Mouse (Mus musculus): Measurements from ENCODE around the gene 4930486L24Rik. TPM values are rescaled to one million over a fixed set of nuclear protein-coding genes. Genes with fewer than 3 reads are reported as not detected.
A peak's percentile ranks its signal among the peaks of the same experiment; 100 is the strongest.

4930486L24Rik gene
- polyA plus RNA-seq, 1 experiment = not detected

DNA sequence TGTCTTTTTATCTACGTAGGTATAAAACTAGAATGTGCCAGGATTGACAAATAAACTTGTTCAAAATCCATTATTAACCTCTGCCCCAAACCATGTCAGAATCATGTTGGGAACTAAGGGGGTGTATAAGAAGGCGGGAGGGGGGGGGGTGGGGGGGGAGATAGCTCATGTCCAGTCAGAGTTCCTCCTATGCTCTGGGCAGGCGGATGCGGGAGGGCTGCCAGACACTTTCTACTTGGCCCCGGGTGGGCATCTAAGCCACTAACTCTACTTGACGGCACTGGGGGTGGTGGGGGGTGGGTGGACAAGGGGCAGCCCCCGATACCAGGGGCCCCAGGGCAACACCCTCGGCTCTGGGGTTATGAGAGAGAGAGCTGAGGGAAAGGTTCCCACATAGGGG lies 21.1 kb downstream of the 4930486L24Rik start:
- TF ChIP-seq POLR2A (IDR thresholded peaks at IDR 0.05; ENCODE audit: low read depth, low read length) (no peak), CTCF (IDR thresholded peaks at IDR 0.05; ENCODE audit: extremely low read depth, insufficient read length, insufficient replicate concordance, low read depth, low read length) (no peak)
- H3K4me3 ChIP-seq (ENCODE audit: low read depth, low read length) = no peak overlapping the region
- 66% methylated on average over 6 of the region's 8 CpGs for WGBS
- H3K27ac ChIP-seq (ENCODE audit: insufficient read depth, low read depth, low read length) = no peak overlapping the region
- H3K27me3 ChIP-seq (ENCODE audit: control insufficient read depth, insufficient read depth, low read length) = no peaks in the 10 kb centered on the region
- H3K36me3 ChIP-seq (ENCODE audit: control insufficient read depth, insufficient read depth, low read length) = no peaks in the 10 kb centered on the region
- H3K4me1 ChIP-seq (ENCODE audit: control insufficient read depth, insufficient read depth, insufficient read length, low read length) = no peaks in the 10 kb centered on the region

DNA sequence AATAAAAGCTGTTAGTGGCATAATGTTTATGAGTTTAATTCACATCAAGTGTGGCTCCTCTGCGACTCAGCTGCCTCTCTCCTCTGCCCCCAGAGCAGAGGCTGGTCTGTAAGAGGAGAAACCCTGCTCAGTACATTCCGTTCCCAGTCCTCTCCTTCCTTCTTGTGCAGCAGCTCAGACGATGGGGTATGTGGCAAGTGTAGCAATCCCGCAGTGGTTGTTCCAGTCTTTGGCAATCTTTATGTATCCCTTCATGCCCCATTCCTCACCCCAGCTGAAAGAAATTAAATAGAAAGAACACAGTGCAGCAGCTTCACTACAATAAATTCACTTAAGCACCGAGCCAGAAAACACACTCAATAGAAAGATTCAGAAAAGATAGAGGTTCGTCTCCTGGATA lies 21.6 kb downstream of the 4930486L24Rik start:
- WGBS = 59% methylated on average over 6 of the region's 6 CpGs
- Histone ChIP-seq H3K27me3 (ENCODE audit: control insufficient read depth, insufficient read depth, low read length) (no peaks in the 10 kb centered on the region), H3K27ac (ENCODE audit: insufficient read depth, low read depth, low read length) (no peak overlapping the region), H3K4me3 (ENCODE audit: low read depth, low read length) (no peak overlapping the region), H3K4me1 (ENCODE audit: control insufficient read depth, insufficient read depth, insufficient read length, low read length) (no peaks in the 10 kb centered on the region), H3K36me3 (ENCODE audit: control insufficient read depth, insufficient read depth, low read length) (no peaks in the 10 kb centered on the region)
- TF ChIP-seq POLR2A (IDR thresholded peaks at IDR 0.05; ENCODE audit: low read depth, low read length) (no peak), CTCF (IDR thresholded peaks at IDR 0.05; ENCODE audit: extremely low read depth, insufficient read length, insufficient replicate concordance, low read depth, low read length) (no peak)

DNA sequence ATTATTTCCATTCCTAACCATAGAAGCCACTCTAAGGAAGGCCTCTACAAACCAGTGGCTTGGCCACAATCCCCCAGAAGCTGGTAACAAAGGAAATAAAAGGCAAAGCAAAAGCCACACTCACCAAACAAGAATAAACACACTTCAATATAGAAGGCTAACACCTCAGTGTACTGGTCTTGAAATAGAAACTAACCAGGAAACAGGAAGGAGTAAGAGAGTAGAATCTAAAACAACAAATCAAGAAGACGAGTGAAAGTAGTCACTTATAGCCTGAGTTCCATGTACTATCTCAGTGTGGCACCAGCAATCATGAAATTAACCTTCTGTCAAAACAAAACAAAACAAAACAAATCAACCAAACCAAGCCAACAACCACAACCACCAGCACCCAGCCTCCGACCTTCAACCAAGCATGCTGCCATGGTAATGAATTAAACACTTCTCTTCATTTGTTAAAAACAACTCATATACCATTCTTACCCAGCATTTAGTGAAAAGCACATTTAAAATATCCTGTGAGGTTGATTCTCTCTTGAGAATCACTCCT lies 24.8 kb downstream of the 4930486L24Rik start:
- Histone ChIP-seq H3K4me3 (ENCODE audit: low read depth, low read length) (no peak overlapping the region), H3K36me3 (ENCODE audit: control insufficient read depth, insufficient read depth, low read length) (no peaks in the 10 kb centered on the region), H3K27ac (ENCODE audit: insufficient read depth, low read depth, low read length) (no peak overlapping the region), H3K4me1 (ENCODE audit: control insufficient read depth, insufficient read depth, insufficient read length, low read length) (no peaks in the 10 kb centered on the region), H3K27me3 (ENCODE audit: control insufficient read depth, insufficient read depth, low read length) (no peaks in the 10 kb centered on the region)
- 62% methylated on average over 2 of the region's 2 CpGs for WGBS
- TF ChIP-seq POLR2A (IDR thresholded peaks at IDR 0.05; ENCODE audit: low read depth, low read length) = no peak
- TF ChIP-seq CTCF (IDR thresholded peaks at IDR 0.05; ENCODE audit: extremely low read depth, insufficient read length, insufficient replicate concordance, low read depth, low read length) = no peak

DNA sequence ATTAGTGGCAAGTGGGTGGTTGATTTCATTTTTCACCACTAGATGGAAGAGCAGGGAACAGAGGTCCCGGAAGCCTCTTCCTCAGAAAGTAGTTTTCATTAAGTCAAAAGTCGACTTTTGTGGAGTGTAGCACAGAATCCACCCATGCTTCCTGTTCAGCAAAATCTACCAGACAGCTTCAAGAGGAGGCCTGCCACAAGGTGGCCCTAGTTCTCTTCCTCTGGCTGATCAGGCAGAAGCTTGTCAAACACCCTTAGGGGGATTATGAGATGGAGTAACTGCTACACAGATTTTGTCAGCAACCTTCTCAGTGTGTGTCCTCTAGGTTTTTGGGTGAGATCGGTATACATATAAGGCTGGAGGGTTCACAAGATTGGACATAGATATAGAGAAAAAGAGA lies 38.2 kb downstream of the 4930486L24Rik start:
- Histone ChIP-seq H3K4me1 (ENCODE audit: control insufficient read depth, insufficient read depth, insufficient read length, low read length) (no peaks in the 10 kb centered on the region), H3K4me3 (ENCODE audit: low read depth, low read length) (no peak overlapping the region), H3K27me3 (ENCODE audit: control insufficient read depth, insufficient read depth, low read length) (no peaks in the 10 kb centered on the region), H3K27ac (ENCODE audit: insufficient read depth, low read depth, low read length) (no peak overlapping the region), H3K36me3 (ENCODE audit: control insufficient read depth, insufficient read depth, low read length) (no peaks in the 10 kb centered on the region)
- TF ChIP-seq POLR2A (IDR thresholded peaks at IDR 0.05; ENCODE audit: low read depth, low read length) (no peak), CTCF (IDR thresholded peaks at IDR 0.05; ENCODE audit: extremely low read depth, insufficient read length, insufficient replicate concordance, low read depth, low read length) (no peak)
- WGBS = 39% methylated on average over 3 of the region's 3 CpGs

DNA sequence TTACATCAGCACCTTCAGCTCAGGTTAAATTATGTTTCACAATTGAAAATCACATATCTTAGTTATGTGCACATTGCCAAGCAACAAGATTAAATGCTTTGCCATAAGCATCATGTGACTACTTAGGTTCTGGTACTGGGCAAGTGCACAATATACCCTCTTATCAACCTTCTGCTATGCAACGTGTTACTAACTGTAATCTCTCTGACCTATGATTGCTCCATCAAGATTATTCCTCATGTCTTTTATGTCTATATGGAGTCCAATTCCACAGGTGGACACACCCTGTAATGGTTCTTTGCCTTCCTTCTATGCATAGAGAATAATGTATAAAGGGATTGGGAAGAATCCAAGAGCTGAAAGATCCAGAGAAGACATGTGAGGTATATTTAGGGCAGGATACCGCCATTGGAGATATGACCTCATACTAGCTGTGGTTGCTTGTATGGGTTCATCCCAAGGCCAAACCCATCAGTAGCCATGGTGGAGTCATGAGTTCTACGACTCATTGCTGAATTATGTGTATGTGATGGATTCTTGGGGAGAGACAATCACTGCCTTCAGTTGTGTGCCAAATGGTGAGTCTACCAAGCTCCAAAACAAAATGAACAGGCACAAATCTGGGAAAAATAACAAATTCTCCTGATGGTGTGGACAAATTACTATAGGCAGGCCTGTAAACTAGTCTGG lies 43.6 kb downstream of the 4930486L24Rik start:
- 44% methylated on average over 3 of the region's 3 CpGs for WGBS
- H3K27me3 ChIP-seq (ENCODE audit: control insufficient read depth, insufficient read depth, low read length) = no peaks in the 10 kb centered on the region
- TF ChIP-seq POLR2A (IDR thresholded peaks at IDR 0.05; ENCODE audit: low read depth, low read length) = no peak
- no peak for TF ChIP-seq CTCF (IDR thresholded peaks at IDR 0.05; ENCODE audit: extremely low read depth, insufficient read length, insufficient replicate concordance, low read depth, low read length)
- H3K4me3 ChIP-seq (ENCODE audit: low read depth, low read length) = no peak overlapping the region
- no peaks in the 10 kb centered on the region for H3K4me1 ChIP-seq (ENCODE audit: control insufficient read depth, insufficient read depth, insufficient read length, low read length)
- no peaks in the 10 kb centered on the region for H3K36me3 ChIP-seq (ENCODE audit: control insufficient read depth, insufficient read depth, low read length)
- H3K27ac ChIP-seq (ENCODE audit: insufficient read depth, low read depth, low read length) = no peak overlapping the region

DNA sequence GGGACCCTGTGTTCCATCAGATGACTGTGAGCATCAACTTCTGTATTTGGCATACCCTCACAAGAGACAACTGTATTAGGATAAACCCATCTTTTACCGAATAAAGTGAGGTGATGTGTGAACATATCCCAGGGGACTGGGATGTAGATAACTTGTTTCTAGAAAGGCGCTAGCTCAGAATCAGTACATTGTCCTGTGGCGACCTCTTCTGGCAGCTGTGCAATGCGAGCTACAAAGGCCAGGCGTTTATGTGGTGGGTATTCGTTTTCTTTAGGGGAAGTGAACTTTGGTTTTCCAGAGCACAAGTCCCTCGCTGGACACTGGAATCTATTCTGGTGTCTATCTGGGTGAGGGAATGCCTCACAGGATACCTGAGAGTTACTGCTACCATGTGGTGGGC lies 44.8 kb downstream of the 4930486L24Rik start:
- TF ChIP-seq CTCF (IDR thresholded peaks at IDR 0.05; ENCODE audit: extremely low read depth, insufficient read length, insufficient replicate concordance, low read depth, low read length) (peak; percentile 49; the same call in 1 of the 2 replicates), POLR2A (IDR thresholded peaks at IDR 0.05; ENCODE audit: low read depth, low read length) (no peak)
- no peaks in the 10 kb centered on the region for H3K36me3 ChIP-seq (ENCODE audit: control insufficient read depth, insufficient read depth, low read length)
- H3K27ac ChIP-seq (ENCODE audit: insufficient read depth, low read depth, low read length) = no peak overlapping the region
- WGBS = 5% methylated on average over 7 of the region's 7 CpGs
- H3K4me3 ChIP-seq (ENCODE audit: low read depth, low read length) = no peak overlapping the region
- H3K4me1 ChIP-seq (ENCODE audit: control insufficient read depth, insufficient read depth, insufficient read length, low read length) = no peaks in the 10 kb centered on the region
- no peaks in the 10 kb centered on the region for H3K27me3 ChIP-seq (ENCODE audit: control insufficient read depth, insufficient read depth, low read length)

DNA sequence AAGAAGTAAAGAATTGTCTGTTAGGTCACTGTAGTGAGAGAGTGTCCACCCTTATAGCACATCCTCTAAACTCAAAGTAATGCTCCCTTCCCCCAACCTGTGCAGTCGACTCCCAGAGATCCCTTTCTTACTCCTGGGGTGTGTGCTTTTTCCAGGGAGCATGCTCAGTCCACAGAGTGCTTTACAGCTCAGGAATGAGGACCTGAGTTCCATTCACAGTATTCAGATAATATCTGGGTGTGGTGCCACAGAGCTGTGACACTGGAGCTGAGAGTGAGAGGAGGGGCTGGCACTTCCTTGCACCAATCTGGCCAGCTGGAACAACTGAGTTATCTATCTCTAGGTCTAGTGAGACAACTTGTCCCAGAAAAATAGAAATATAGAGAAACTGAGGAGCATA lies 50.6 kb downstream of the 4930486L24Rik start:
- Histone ChIP-seq H3K27ac (ENCODE audit: insufficient read depth, low read depth, low read length) (no peak overlapping the region), H3K4me3 (ENCODE audit: low read depth, low read length) (no peak overlapping the region), H3K4me1 (ENCODE audit: control insufficient read depth, insufficient read depth, insufficient read length, low read length) (no peaks in the 10 kb centered on the region), H3K27me3 (ENCODE audit: control insufficient read depth, insufficient read depth, low read length) (no peaks in the 10 kb centered on the region), H3K36me3 (ENCODE audit: control insufficient read depth, insufficient read depth, low read length) (no peaks in the 10 kb centered on the region)
- 22% methylated on average over 1 of the region's 1 CpGs for WGBS
- TF ChIP-seq CTCF (IDR thresholded peaks at IDR 0.05; ENCODE audit: extremely low read depth, insufficient read length, insufficient replicate concordance, low read depth, low read length) (no peak), POLR2A (IDR thresholded peaks at IDR 0.05; ENCODE audit: low read depth, low read length) (no peak)
